Mouse (Mus musculus): ENCODE data around the gene Olfr56.
"Not testable (repeated sequence)": the region's sequence is repeated elsewhere in the genome, so short reads cannot be mapped to it uniquely, and the experiment has no call there.

The Olfr56 gene

GRCm38 (mm10) chr11:49168839-49169611 is 190.3 kb downstream of the Olfr56 start:
- in situ Hi-C loops (cut with MboI) = no loop called here

- in situ Hi-C loops (cut with MboI) = no loop called here
These were observed 191.9 kb downstream of the Olfr56 start for GRCm38 (mm10) chr11:49170576-49170975.

- in situ Hi-C loops (cut with MboI) = no loop called here
These were observed 196.7 kb downstream of the Olfr56 start for GRCm38 (mm10) chr11:49175345-49175744.

GRCm38 (mm10) chr11:49176047-49176779 is 197.5 kb downstream of the Olfr56 start:
- in situ Hi-C loops (cut with MboI) = not testable (repeated sequence)

- in situ Hi-C loops (cut with MboI) = no loop called here
These were observed 204.5 kb downstream of the Olfr56 start for GRCm38 (mm10) chr11:49183172-49183571.

Data from mature B cell (primary cell).